Comparison of ENCODE assay signal across 18 mouse cellular contexts in the genomic region with DNA sequence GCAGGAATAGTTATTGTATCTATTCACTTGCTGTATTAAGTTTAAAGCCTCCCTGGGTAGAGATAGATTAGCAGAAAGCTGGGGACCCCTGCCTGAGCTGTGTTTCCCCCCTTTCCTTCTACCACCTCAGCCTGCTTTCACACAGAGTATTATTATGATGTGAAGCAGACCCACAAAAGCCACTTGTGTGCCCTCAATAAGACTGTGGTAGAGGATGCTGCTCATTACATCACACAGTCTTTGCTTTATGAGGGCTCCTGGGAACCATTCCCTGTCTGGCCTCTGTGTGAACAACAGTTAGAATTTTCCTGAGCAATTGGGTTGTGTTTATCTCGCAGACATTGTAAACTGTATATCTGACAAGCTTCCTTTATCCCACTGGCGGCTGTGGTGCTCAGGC.
"Had no signal": no experiment of that assay in that cellular context is flagged by ENCODE, and none has a peak within 500 bp of the region (broad histone marks: within the 10 kb centered on the region; RNA-seq: fewer than 3 reads in every experiment).

No protein-coding gene starts in this region.

- H3K9me3 ChIP-seq: midbrain, embryonic 12.5 days; neural tube, embryonic 12.5 days had no signal

- H3K27me3 ChIP-seq: midbrain, embryonic 12.5 days; neural tube, embryonic 12.5 days had no signal

- H3K9ac ChIP-seq: liver, embryonic 14.5 days; lung, embryonic 14.5 days; midbrain, embryonic 12.5 days; neural tube, embryonic 12.5 days had no signal

- DNase-seq: lung, adult 18-20 months; lung, embryonic 14.5 days; lung, postnatal 10 days; lung, postnatal 4 days; midbrain, embryonic 14.5 days; retina, postnatal 1 day; right cerebral cortex, adult 18-20 months; right cerebral cortex, postnatal 25 days; right cerebral cortex, postnatal 4 days; spleen, adult 18-20 months; thymus, adult 18-20 months; thymus, postnatal 14 days; thymus, postnatal 36 days had no signal

- H3K4me3 ChIP-seq: midbrain, embryonic 12.5 days; myocyte; neural tube, embryonic 12.5 days had no signal

- H3K4me1 ChIP-seq: midbrain, embryonic 12.5 days; neural tube, embryonic 12.5 days had no signal

- H3K4me2 ChIP-seq: lung, embryonic 14.5 days; midbrain, embryonic 12.5 days; neural tube, embryonic 12.5 days had no signal

- H3K27ac ChIP-seq: liver, embryonic 14.5 days; midbrain, embryonic 12.5 days; neural tube, embryonic 12.5 days had no signal

- ATAC-seq: midbrain, embryonic 16.5 days had no signal

- H3K36me3 ChIP-seq: midbrain, embryonic 12.5 days; neural tube, embryonic 12.5 days had no signal
